Mouse (Mus musculus) retina, adult 2 months (tissue): ENCODE data around the gene Gpr3.

Experiments used
- DNase-seq: peaks from one replicate; pipeline ENCODE4 v3.0.0-alpha.2; 2012; ENCODE audit warnings: low read depth, low spot score

Gene Gpr3

GRCm38 (mm10) chr4:133198337-133199180 is 13.8 kb downstream of the Gpr3 start:
- DNase-seq = no peak

GRCm38 (mm10) chr4:133197801-133198286 is 14.5 kb downstream of the Gpr3 start:
- DNase-seq = no peak

GRCm38 (mm10) chr4:133197355-133197754 is 15.0 kb downstream of the Gpr3 start:
- DNase-seq = no peak

GRCm38 (mm10) chr4:133196852-133197251 is 15.5 kb downstream of the Gpr3 start:
- no peak for DNase-seq

GRCm38 (mm10) chr4:133196136-133196535 is 16.2 kb downstream of the Gpr3 start:
- DNase-seq = no peak

- DNase-seq = no peak
Observed at GRCm38 (mm10) chr4:133195014-133195413, 17.3 kb downstream of the Gpr3 start.

GRCm38 (mm10) chr4:133194482-133194881 is 17.9 kb downstream of the Gpr3 start:
- DNase-seq = no peak

- no peak for DNase-seq
Observed at GRCm38 (mm10) chr4:133189396-133189795, 22.9 kb downstream of the Gpr3 start.

GRCm38 (mm10) chr4:133186856-133187255 is 25.5 kb downstream of the Gpr3 start:
- no peak for DNase-seq

GRCm38 (mm10) chr4:133185893-133186292 is 26.4 kb downstream of the Gpr3 start:
- DNase-seq = no peak

GRCm38 (mm10) chr4:133184898-133185665 is 27.3 kb downstream of the Gpr3 start:
- DNase-seq = no peak

GRCm38 (mm10) chr4:133184031-133184897 is 28.1 kb downstream of the Gpr3 start:
- DNase-seq = no peak

- no peak for DNase-seq
Observed at GRCm38 (mm10) chr4:133182439-133183033, 29.8 kb downstream of the Gpr3 start.

- no peak for DNase-seq
Observed at GRCm38 (mm10) chr4:133179258-133179657, 33.1 kb downstream of the Gpr3 start.

- no peak for DNase-seq
Observed at GRCm38 (mm10) chr4:133178305-133178704, 34.0 kb downstream of the Gpr3 start.

- DNase-seq = no peak
Observed at GRCm38 (mm10) chr4:133176761-133177403, 35.5 kb downstream of the Gpr3 start.

GRCm38 (mm10) chr4:133175998-133176760 is 36.2 kb downstream of the Gpr3 start:
- no peak for DNase-seq

- DNase-seq = no peak
Observed at GRCm38 (mm10) chr4:133175274-133175673, 37.1 kb downstream of the Gpr3 start.

GRCm38 (mm10) chr4:133174361-133174760 is 38.0 kb downstream of the Gpr3 start:
- DNase-seq = no peak

GRCm38 (mm10) chr4:133172451-133172850 is 39.9 kb downstream of the Gpr3 start:
- DNase-seq = no peak
